Mouse (Mus musculus) left cerebral cortex, postnatal 25 days (tissue): ENCODE measurements around the gene Prlh. TPM values are rescaled to one million over a fixed set of nuclear protein-coding genes. Genes with fewer than 3 reads are reported as not detected.

Experiments
- DNase-seq, 2 experiments: peaks; one replicate each; pipeline ENCODE4 v3.0.0; 2022; ENCODE audit warnings: low spot score in 2 of 2, mixed read lengths in 1 of 2
- intact Hi-C: fragments of 180-260 bp; cut with DNase I; formaldehyde crosslinking; loops from one replicate; pipeline ENCODE4 v1.15.1; 2025
- total RNA-seq, 2 experiments: library from RNA; stranded (reverse); gene quantifications; 2 replicates each; pipeline ENCODE4 v1.2.3; 2021

Prlh gene
- total RNA-seq, 2 experiments from 2014 or later, result not detected

GRCm38 (mm10) chr1:90997641-90998040 is 44.7 kb downstream of the Prlh start:
- no peak for DNase-seq
- intact Hi-C loops, result loop anchor here (2.0 kb wide), 1 partner anchor 15 kb away; no protein-coding TSS in a partner anchor

GRCm38 (mm10) chr1:90998268-90998890 is 45.5 kb downstream of the Prlh start, which contains the start of gene Lrrfip1:
TSS of gene Lrrfip1 (plus strand) at chr1:90998737.
- DNase-seq, result peak; percentile 69 to 76
- intact Hi-C loops, result no loop called here

DNA sequence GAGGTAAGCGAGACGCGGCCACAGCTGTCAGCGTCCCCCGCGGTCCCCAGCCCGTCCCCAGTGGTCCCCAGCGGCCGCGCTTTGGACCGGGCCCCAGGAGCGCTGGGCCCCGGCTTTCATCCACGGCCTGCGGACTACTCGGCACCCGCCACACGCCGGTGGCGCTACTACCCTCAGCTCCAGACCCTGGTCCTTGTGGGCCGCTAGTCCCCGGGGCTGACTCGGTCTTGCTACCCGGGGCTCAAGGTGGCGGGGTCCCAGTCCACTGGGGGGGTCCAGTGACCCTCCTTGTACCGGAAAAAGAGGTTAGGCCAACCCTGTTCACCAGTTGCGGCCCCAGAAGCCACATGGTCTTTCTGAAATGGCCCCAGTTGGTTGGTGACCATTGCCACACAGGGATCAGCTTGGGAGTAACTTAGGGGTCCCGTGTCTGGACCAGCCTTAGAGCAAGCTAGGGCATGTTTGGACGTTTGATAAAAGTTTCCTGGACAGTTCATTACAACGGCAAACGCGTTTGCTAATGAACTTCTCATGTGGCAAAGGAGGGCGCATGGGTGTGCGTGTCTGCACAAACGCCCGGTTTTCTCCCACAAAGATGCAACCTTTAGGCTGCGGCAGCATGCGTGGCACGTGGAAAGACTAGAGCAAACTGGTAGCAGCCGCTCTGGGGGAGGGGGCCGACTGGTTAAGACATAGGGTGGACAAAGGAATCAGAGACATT is 46.1 kb downstream of the Prlh start:
- DNase-seq, result no peak
- intact Hi-C loops, result no loop called here

- intact Hi-C loops, result no loop called here
- no peak for DNase-seq
Observed at GRCm38 (mm10) chr1:90999911-91000601, 47.1 kb downstream of the Prlh start.

DNA sequence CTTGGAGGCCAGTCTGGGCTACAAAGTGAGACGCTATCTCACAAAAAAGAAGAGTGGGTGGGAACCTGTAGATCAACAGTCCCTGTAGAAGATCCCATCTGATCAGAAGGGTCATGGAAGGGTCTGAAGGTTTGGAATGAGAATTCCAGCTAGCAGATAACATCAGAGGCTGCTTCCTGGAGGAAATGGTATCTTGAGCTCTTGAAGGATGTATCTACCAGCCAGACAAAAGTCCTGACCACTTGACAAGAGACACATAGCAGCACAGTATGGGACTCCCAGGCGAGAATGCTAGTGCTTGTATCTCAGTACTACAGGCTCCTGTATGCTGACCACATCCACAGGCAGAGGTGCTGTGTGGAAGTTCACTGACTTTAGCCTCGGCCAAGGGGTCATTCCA is 48.2 kb downstream of the Prlh start:
- intact Hi-C loops, result no loop called here
- DNase-seq, result no peak

DNA sequence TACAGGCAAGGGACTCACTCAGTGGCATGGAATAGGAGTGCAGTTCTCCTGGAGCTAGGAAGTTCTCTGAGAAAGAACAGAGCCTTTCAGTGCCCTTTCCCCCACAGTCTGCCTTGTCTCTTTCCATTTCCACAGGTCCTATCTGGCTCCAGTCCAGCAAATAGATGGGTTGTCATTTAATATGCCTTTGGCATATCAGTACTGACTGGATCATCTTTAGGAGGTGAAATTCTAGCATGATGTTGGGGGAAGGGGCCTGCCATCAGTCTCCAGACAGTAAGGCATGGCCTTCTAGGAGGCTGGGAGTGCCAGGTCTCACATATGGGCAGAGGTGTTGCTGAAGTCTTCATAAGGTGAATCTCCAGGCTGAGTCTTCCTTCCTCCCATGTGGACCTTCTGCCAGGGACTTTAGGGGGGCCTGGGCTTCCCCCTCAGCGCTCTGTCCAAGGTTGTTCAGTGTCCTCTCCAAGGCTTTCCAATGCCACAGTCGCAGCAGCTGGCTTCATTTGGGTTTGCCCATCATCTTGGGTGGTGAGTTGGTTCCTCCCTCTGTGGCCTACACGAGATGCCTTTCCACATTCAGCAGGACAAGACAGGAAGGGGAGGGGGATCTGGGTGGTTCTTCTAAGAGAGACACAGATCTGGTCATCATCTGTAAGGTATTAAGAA is 49.1 kb downstream of the Prlh start:
- intact Hi-C loops, result no loop called here

GRCm38 (mm10) chr1:91002641-91003040 is 49.7 kb downstream of the Prlh start:
- intact Hi-C loops, result no loop called here
- DNase-seq, result no peak

More for the DNA sequence above, 49.1 kb downstream of the Prlh start:
- no peak for DNase-seq

Other genes starting within 250 kb of the Prlh start
- 1 to 10 TPM; 5.5 TPM for gene Col6a3, start 109.1 kb upstream of the Prlh start, total RNA-seq
- 1 to 10 TPM in 1 of 2 experiments, under 1 TPM in 1; 0.85 to 1.3 TPM for gene Mlph, start 38.0 kb upstream of the Prlh start, total RNA-seq
- under 1 TPM in 1 of 2 experiments, not detected in 1; 0.41 TPM for gene Rab17, start 16.6 kb downstream of the Prlh start, total RNA-seq
- gene Lrrfip1, start 45.6 kb downstream of the Prlh start, total RNA-seq, result 10 to 100 TPM; 66.9 to 68.0 TPM
- gene Rbm44, start 192.0 kb downstream of the Prlh start, total RNA-seq, result under 1 TPM in 1 of 2 experiments, not detected in 1; 0.14 TPM
- gene Ramp1, start 226.7 kb downstream of the Prlh start, total RNA-seq, result 10 to 100 TPM; 49.9 to 54.2 TPM